Mouse (Mus musculus): ENCODE measurements around the gene Qk.

GRCm38 (mm10) chr17:10319431-10319684 lies 296 bp downstream of the Qk start:
- TF ChIP-seq POLR2A (IDR thresholded peaks at IDR 0.05; ENCODE audit: low read depth, low read length) (no peak), CTCF (conservative IDR thresholded peaks at IDR 0.05; ENCODE audit: insufficient read depth, insufficient read length, low read depth, low read length) (no peak)

All from kidney, adult 2 months (tissue).